Mouse (Mus musculus): ENCODE results near the gene Pitpna. TPM values are rescaled to one million over a fixed set of nuclear protein-coding genes. Genes with fewer than 3 reads are reported as not detected.
A peak's percentile ranks its signal among the peaks of the same experiment; 100 is the strongest.

The Pitpna gene
- polyA plus RNA-seq, 1 experiment from 2014 or later, result 90.2 TPM

GRCm38 (mm10) chr11:75632921-75633320 lies 45.0 kb downstream of the Pitpna start:
- Histone ChIP-seq H3K4me3 (replicated peaks; ENCODE audit: low read length) (no peak overlapping the region), H3K27ac (ENCODE audit: low read length) (no peak overlapping the region), H3K4me2 (ENCODE audit: low read length) (no peak overlapping the region), H3K36me3 (ENCODE audit: control insufficient read depth, insufficient read depth) (peaks cover 8% of the 10 kb centered on the region; the same call in 1 of the 2 replicates), H3K27me3 (replicated peaks; ENCODE audit: control insufficient read depth, insufficient read depth, low read length) (no peaks in the 10 kb centered on the region), H3K4me1 (replicated peaks; ENCODE audit: control insufficient read depth, insufficient read depth, low read length) (peaks cover 17% of the 10 kb centered on the region), H3K9ac (replicated peaks; ENCODE audit: low read depth, low read length) (no peak overlapping the region), H3K9me3 (ENCODE audit: control insufficient read depth, low read length) (no peaks in the 10 kb centered on the region)
- WGBS, result 93% methylated on average over 5 of the region's 5 CpGs
- no peak for ATAC-seq

GRCm38 (mm10) chr11:75634801-75635200 lies 46.9 kb downstream of the Pitpna start:
- Histone ChIP-seq H3K36me3 (ENCODE audit: control insufficient read depth, insufficient read depth) (peaks cover 7% of the 10 kb centered on the region; the same call in 1 of the 2 replicates), H3K9me3 (ENCODE audit: control insufficient read depth, low read length) (no peaks in the 10 kb centered on the region), H3K27me3 (replicated peaks; ENCODE audit: control insufficient read depth, insufficient read depth, low read length) (no peaks in the 10 kb centered on the region), H3K4me2 (ENCODE audit: low read length) (no peak overlapping the region), H3K27ac (ENCODE audit: low read length) (no peak overlapping the region), H3K9ac (replicated peaks; ENCODE audit: low read depth, low read length) (no peak overlapping the region), H3K4me1 (replicated peaks; ENCODE audit: control insufficient read depth, insufficient read depth, low read length) (peaks cover 16% of the 10 kb centered on the region), H3K4me3 (replicated peaks; ENCODE audit: low read length) (no peak overlapping the region)
- no peak for ATAC-seq
- 92% methylated on average over 3 of the region's 3 CpGs for WGBS

GRCm38 (mm10) chr11:75635315-75635714 lies 47.4 kb downstream of the Pitpna start:
- H3K4me2 ChIP-seq (ENCODE audit: low read length), result no peak overlapping the region
- no peak overlapping the region for H3K9ac ChIP-seq (replicated peaks; ENCODE audit: low read depth, low read length)
- peaks cover 12% of the 10 kb centered on the region for H3K4me1 ChIP-seq (replicated peaks; ENCODE audit: control insufficient read depth, insufficient read depth, low read length)
- ATAC-seq, result no peak
- H3K36me3 ChIP-seq (ENCODE audit: control insufficient read depth, insufficient read depth), result peaks cover 7% of the 10 kb centered on the region; the same call in 1 of the 2 replicates
- no peaks in the 10 kb centered on the region for H3K27me3 ChIP-seq (replicated peaks; ENCODE audit: control insufficient read depth, insufficient read depth, low read length)
- WGBS, result 80% methylated on average over 11 of the region's 11 CpGs
- no peak overlapping the region for H3K27ac ChIP-seq (ENCODE audit: low read length)
- H3K4me3 ChIP-seq (replicated peaks; ENCODE audit: low read length), result no peak overlapping the region
- no peaks in the 10 kb centered on the region for H3K9me3 ChIP-seq (ENCODE audit: control insufficient read depth, low read length)

GRCm38 (mm10) chr11:75643323-75643722 lies 55.4 kb downstream of the Pitpna start:
- H3K27me3 ChIP-seq (replicated peaks; ENCODE audit: control insufficient read depth, insufficient read depth, low read length), result no peaks in the 10 kb centered on the region
- H3K4me3 ChIP-seq (replicated peaks; ENCODE audit: low read length), result no peak overlapping the region
- H3K9me3 ChIP-seq (ENCODE audit: control insufficient read depth, low read length), result no peaks in the 10 kb centered on the region
- no peak for ATAC-seq
- WGBS, result 86% methylated on average over 5 of the region's 5 CpGs
- no peak overlapping the region for H3K4me2 ChIP-seq (ENCODE audit: low read length)
- H3K27ac ChIP-seq (ENCODE audit: low read length), result no peak overlapping the region
- H3K9ac ChIP-seq (replicated peaks; ENCODE audit: low read depth, low read length), result no peak overlapping the region
- H3K4me1 ChIP-seq (replicated peaks; ENCODE audit: control insufficient read depth, insufficient read depth, low read length), result peaks cover 13% of the 10 kb centered on the region
- peaks cover 3% of the 10 kb centered on the region; the same call in 1 of the 2 replicates for H3K36me3 ChIP-seq (ENCODE audit: control insufficient read depth, insufficient read depth)

- no peaks in the 10 kb centered on the region for H3K27me3 ChIP-seq (replicated peaks; ENCODE audit: control insufficient read depth, insufficient read depth, low read length)
- no peaks in the 10 kb centered on the region for H3K9me3 ChIP-seq (ENCODE audit: control insufficient read depth, low read length)
- peaks cover 16% of the 10 kb centered on the region for H3K4me1 ChIP-seq (replicated peaks; ENCODE audit: control insufficient read depth, insufficient read depth, low read length)
- no peak overlapping the region for H3K27ac ChIP-seq (ENCODE audit: low read length)
- no peak overlapping the region for H3K4me3 ChIP-seq (replicated peaks; ENCODE audit: low read length)
- no peak for ATAC-seq
- no peaks in the 10 kb centered on the region for H3K36me3 ChIP-seq (ENCODE audit: control insufficient read depth, insufficient read depth)
- no peak overlapping the region for H3K9ac ChIP-seq (replicated peaks; ENCODE audit: low read depth, low read length)
- 86% methylated on average over 9 of the region's 9 CpGs for WGBS
- H3K4me2 ChIP-seq (ENCODE audit: low read length), result no peak overlapping the region
Observed at GRCm38 (mm10) chr11:75644684-75645083, 56.8 kb downstream of the Pitpna start.

- Histone ChIP-seq H3K27me3 (replicated peaks; ENCODE audit: control insufficient read depth, insufficient read depth, low read length) (no peaks in the 10 kb centered on the region), H3K4me2 (ENCODE audit: low read length) (no peak overlapping the region), H3K27ac (ENCODE audit: low read length) (peak overlapping the region; percentile 69), H3K4me1 (replicated peaks; ENCODE audit: control insufficient read depth, insufficient read depth, low read length) (peaks cover 31% of the 10 kb centered on the region), H3K9me3 (ENCODE audit: control insufficient read depth, low read length) (no peaks in the 10 kb centered on the region), H3K9ac (replicated peaks; ENCODE audit: low read depth, low read length) (no peak overlapping the region), H3K4me3 (replicated peaks; ENCODE audit: low read length) (no peak overlapping the region), H3K36me3 (ENCODE audit: control insufficient read depth, insufficient read depth) (no peaks in the 10 kb centered on the region)
- WGBS, result 51% methylated on average over 6 of the region's 6 CpGs
- peak; percentile 61 for ATAC-seq
Observed at GRCm38 (mm10) chr11:75647681-75648211, 59.8 kb downstream of the Pitpna start.

- Histone ChIP-seq H3K4me3 (replicated peaks; ENCODE audit: low read length) (no peak overlapping the region), H3K36me3 (ENCODE audit: control insufficient read depth, insufficient read depth) (no peaks in the 10 kb centered on the region), H3K4me2 (ENCODE audit: low read length) (no peak overlapping the region), H3K4me1 (replicated peaks; ENCODE audit: control insufficient read depth, insufficient read depth, low read length) (peaks cover 38% of the 10 kb centered on the region), H3K9ac (replicated peaks; ENCODE audit: low read depth, low read length) (no peak overlapping the region), H3K27me3 (replicated peaks; ENCODE audit: control insufficient read depth, insufficient read depth, low read length) (peaks cover 9% of the 10 kb centered on the region), H3K9me3 (ENCODE audit: control insufficient read depth, low read length) (no peaks in the 10 kb centered on the region), H3K27ac (ENCODE audit: low read length) (no peak overlapping the region)
- WGBS, result 75% methylated on average over 4 of the region's 4 CpGs
- no peak for ATAC-seq
Observed at GRCm38 (mm10) chr11:75649155-75649561, 61.3 kb downstream of the Pitpna start.

GRCm38 (mm10) chr11:75650311-75650710 lies 62.4 kb downstream of the Pitpna start, which contains the start of gene Myo1c:
Myo1c (plus strand) TSS chr11:75650504.
- no peak for ATAC-seq
- Histone ChIP-seq H3K4me2 (ENCODE audit: low read length) (peak within 1 kb of the TSS; percentile 88), H3K36me3 (ENCODE audit: control insufficient read depth, insufficient read depth) (no peaks in the 10 kb centered on the region), H3K9ac (replicated peaks; ENCODE audit: low read depth, low read length) (peak within 1 kb of the TSS; percentile 83), H3K4me1 (replicated peaks; ENCODE audit: control insufficient read depth, insufficient read depth, low read length) (peaks cover 42% of the 10 kb centered on the region), H3K9me3 (ENCODE audit: control insufficient read depth, low read length) (no peaks in the 10 kb centered on the region), H3K27ac (ENCODE audit: low read length) (no peak within 1 kb of the TSS; the same call in none of the 2 replicates), H3K4me3 (replicated peaks; ENCODE audit: low read length) (peak within 1 kb of the TSS; percentile 70), H3K27me3 (replicated peaks; ENCODE audit: control insufficient read depth, insufficient read depth, low read length) (peaks cover 9% of the 10 kb centered on the region)
- WGBS, result 86% methylated on average over 7 of the region's 7 CpGs

GRCm38 (mm10) chr11:75650958-75651425 lies 63.1 kb downstream of the Pitpna start:
- no peak overlapping the region; the same call in 1 of the 2 replicates for H3K27ac ChIP-seq (ENCODE audit: low read length)
- peak overlapping the region; percentile 70 for H3K4me3 ChIP-seq (replicated peaks; ENCODE audit: low read length)
- H3K36me3 ChIP-seq (ENCODE audit: control insufficient read depth, insufficient read depth), result no peaks in the 10 kb centered on the region
- 61% methylated on average over 10 of the region's 13 CpGs for WGBS
- H3K27me3 ChIP-seq (replicated peaks; ENCODE audit: control insufficient read depth, insufficient read depth, low read length), result peaks cover 9% of the 10 kb centered on the region
- H3K9me3 ChIP-seq (ENCODE audit: control insufficient read depth, low read length), result no peaks in the 10 kb centered on the region
- peak overlapping the region; percentile 83 for H3K9ac ChIP-seq (replicated peaks; ENCODE audit: low read depth, low read length)
- peaks cover 48% of the 10 kb centered on the region for H3K4me1 ChIP-seq (replicated peaks; ENCODE audit: control insufficient read depth, insufficient read depth, low read length)
- H3K4me2 ChIP-seq (ENCODE audit: low read length), result peak overlapping the region; percentile 88
- no peak for ATAC-seq

Data from forebrain, embryonic 16.5 days (tissue).